Mouse (Mus musculus): ENCODE measurements around the gene Naa50. TPM values are rescaled to one million over a fixed set of nuclear protein-coding genes. Genes with fewer than 3 reads are reported as not detected.

The Naa50 gene
- 10 to 100 TPM; 61.4 to 71.3 TPM for polyA plus RNA-seq (2017; shearing (Covaris generic))

DNA sequence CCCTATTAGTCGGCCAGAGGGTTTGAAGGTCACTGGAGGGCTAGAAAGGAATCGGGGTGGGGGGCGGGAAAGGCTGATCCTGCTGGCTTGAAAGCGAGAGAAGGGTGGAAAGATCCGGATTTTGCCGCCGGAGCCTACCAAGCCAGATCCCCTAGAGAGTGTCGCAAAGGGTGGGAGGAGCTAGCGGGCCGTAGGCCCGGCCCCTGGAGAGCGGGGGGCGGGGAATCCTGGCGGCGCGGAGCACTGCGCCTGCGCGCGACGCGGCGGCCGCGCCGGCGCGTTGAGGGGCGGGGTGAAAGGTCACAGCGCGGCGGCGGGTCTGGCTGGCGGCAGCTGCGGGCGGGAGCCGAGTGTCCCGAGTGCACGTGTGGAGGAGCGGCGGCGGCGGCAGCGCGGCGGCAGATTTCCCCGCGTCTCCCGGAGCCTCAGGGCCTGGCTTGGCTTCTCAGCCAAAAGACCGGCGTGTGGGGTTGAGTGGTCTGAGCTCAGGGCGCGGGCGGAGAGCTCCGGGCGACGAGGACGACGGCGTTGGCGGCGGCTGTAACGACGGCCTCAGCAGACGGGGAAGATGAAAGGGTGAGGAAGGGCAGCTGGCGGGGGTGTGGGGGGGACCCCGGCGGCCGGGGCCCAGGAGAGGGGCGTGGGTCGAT is at the start of gene Naa50, which contains the start of gene Atp6v1a:
Naa50 (plus strand) TSS at position 295 of the 650 bp plus-strand sequence.
Atp6v1a (minus strand) TSS at position 170 of the 650 bp plus-strand sequence.

DNA sequence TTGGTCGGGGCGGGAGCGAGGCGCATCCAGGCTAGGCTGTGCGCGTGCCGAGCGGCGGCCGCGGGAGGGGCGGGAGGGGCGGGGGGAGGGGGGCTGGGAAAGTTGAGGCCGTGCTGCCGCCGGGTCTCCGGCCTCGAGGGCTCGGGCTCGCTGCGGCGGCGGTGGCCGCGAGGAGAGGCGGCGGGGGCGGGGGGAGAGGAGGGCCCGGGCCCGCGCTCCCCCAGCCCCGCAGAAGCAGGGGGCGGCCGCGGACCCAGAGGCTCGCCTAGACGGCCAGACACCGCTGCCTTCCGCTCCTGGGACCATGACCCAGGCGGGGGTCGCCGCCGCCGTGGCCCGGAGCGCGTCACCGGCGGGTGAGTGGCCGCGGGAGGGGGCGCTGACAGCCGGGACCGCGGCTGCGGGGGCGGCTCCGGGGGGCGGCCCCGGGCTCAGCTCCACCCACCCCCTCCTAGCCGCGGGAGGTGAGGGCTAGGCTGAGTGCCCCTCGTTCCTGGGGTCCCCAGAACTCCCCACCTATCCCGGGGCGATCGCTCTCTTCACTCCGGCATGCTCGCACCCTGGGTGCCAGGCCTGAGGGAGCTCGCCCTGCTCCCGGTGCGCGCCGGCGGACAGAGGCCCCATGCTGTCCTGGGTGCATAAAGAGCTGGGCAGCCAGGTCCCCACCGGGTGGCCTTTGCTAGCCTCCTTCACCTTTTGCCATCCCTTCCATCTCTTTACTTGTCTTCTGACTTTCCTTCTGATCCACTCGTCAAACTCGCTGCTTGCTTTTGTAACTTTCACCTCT is 33.7 kb downstream of the Naa50 start, which contains the start of gene Usf3:
Usf3 (plus strand) TSS at position 92 of the 787 bp plus-strand sequence.

Other genes with a start within 250 kb of the Naa50 start
- gene Qtrt2, start 213.0 kb upstream of the Naa50 start, polyA plus RNA-seq (2017; shearing (Covaris generic)) = 10 to 100 TPM; 15.6 to 20.2 TPM
- 1 to 10 TPM; 3.4 to 6.4 TPM for gene Zdhhc23, start 160.0 kb upstream of the Naa50 start, polyA plus RNA-seq (2017; shearing (Covaris generic))
- 1 to 10 TPM; 4.4 to 6.3 TPM for gene Gramd1c, start 76.5 kb upstream of the Naa50 start, polyA plus RNA-seq (2017; shearing (Covaris generic))
- 10 to 100 TPM; 22.5 to 22.6 TPM for gene Atp6v1a, start 125 bp upstream of the Naa50 start, polyA plus RNA-seq (2017; shearing (Covaris generic))
- gene Usf3, start 33.4 kb downstream of the Naa50 start, polyA plus RNA-seq (2017; shearing (Covaris generic)) = 1 to 10 TPM; 3.2 to 5.2 TPM
- 100 to 1,000 TPM in 1 of 2 experiments, 10 to 100 TPM in 1; 59.5 to 103 TPM for gene Sidt1, start 193.4 kb downstream of the Naa50 start, polyA plus RNA-seq (2017; shearing (Covaris generic))
- gene Spice1, start 207.3 kb downstream of the Naa50 start, polyA plus RNA-seq (2017; shearing (Covaris generic)) = 10 to 100 TPM; 21.9 to 50.7 TPM

Data from inflammation-experienced regulatory T-cells (primary cell).